Mouse (Mus musculus) macrophage (primary cell): ENCODE data around the gene Gm21992. TPM values are rescaled to one million over a fixed set of nuclear protein-coding genes. Genes with fewer than 3 reads are reported as not detected.

ENCODE experiments used
- H3K27ac ChIP-seq: fragments of 350-480 bp; formaldehyde crosslinking; 2 replicates; pipeline ENCODE4 v1.9.0; 2021
- H3K36me3 ChIP-seq: fragments of 350-480 bp; formaldehyde crosslinking; 2 replicates; pipeline ENCODE4 v1.9.0; 2021; ENCODE audit errors: inconsistent target
- H3K4me3 ChIP-seq: fragments of 350-480 bp; formaldehyde crosslinking; 2 replicates; pipeline ENCODE4 v1.9.0; 2021; ENCODE audit errors: inconsistent target
- H3K79me2 ChIP-seq: fragments of 350-480 bp; formaldehyde crosslinking; 2 replicates; pipeline ENCODE4 v1.9.0; 2021; ENCODE audit errors: inconsistent target
- WGBS: methylation state at CpG from one replicate; pipeline ENCODE4 v1.1.7; 2026; ENCODE audit warnings: inconsistent platforms; ENCODE audit not compliant: missing documents; 5-methylcytosine and 5-hydroxymethylcytosine counted together
- polyA plus RNA-seq: library from polyadenylated mRNA; stranded (reverse); fragments of 250-400 nt; gene quantifications from 3 replicates; pipeline ENCODE4 v1.2.4, GENCODE M21; 2018; ENCODE audit warnings: inconsistent platforms

Gm21992 gene
- polyA plus RNA-seq, 1 experiment from 2014 or later = 1.3 TPM

GRCm38 (mm10) chr19:4698205-4698677 lies 113.2 kb downstream of the Gm21992 start, which contains the start of gene Gm960:
Gm960 (minus strand) TSS chr19:4698668.
- WGBS = 6% methylated on average over 40 of the region's 40 CpGs
- no peaks in the 10 kb centered on the region for H3K79me2 ChIP-seq
- no peaks in the 10 kb centered on the region for H3K36me3 ChIP-seq
- H3K4me3 ChIP-seq = no peak within 1 kb of the TSS
- no peak within 1 kb of the TSS for H3K27ac ChIP-seq

- Histone ChIP-seq H3K4me3 (no peak overlapping the region), H3K27ac (no peak overlapping the region), H3K79me2 (no peaks in the 10 kb centered on the region), H3K36me3 (no peaks in the 10 kb centered on the region)
- WGBS = 77% methylated on average over 9 of the region's 9 CpGs
These were observed 113.7 kb downstream of the Gm21992 start for GRCm38 (mm10) chr19:4697721-4698120.

- Histone ChIP-seq H3K36me3 (no peaks in the 10 kb centered on the region), H3K27ac (no peak overlapping the region), H3K79me2 (no peaks in the 10 kb centered on the region), H3K4me3 (no peak overlapping the region)
- WGBS = 95% methylated on average over 3 of the region's 3 CpGs
These were observed 114.3 kb downstream of the Gm21992 start for GRCm38 (mm10) chr19:4697121-4697520.

GRCm38 (mm10) chr19:4694346-4694745 lies 117.1 kb downstream of the Gm21992 start:
- Histone ChIP-seq H3K27ac (no peak overlapping the region), H3K79me2 (no peaks in the 10 kb centered on the region), H3K36me3 (no peaks in the 10 kb centered on the region), H3K4me3 (no peak overlapping the region)
- WGBS = 77% methylated on average over 3 of the region's 3 CpGs

Other genes with a start within 250 kb of the Gm21992 start
- gene Lrfn4, start 195.9 kb downstream of the Gm21992 start, polyA plus RNA-seq = 0.61 to 2.0 TPM (median 1.0 TPM) in 3 replicates
- gene Rce1, start 186.0 kb downstream of the Gm21992 start, polyA plus RNA-seq = 11.3 to 29.4 TPM (median 20.2 TPM) in 3 replicates
- gene Gm960, start 112.9 kb downstream of the Gm21992 start, polyA plus RNA-seq = not detected in 3 replicates
- 0.05 to 0.11 TPM (median 0.10 TPM) in 3 replicates for gene Sptbn2, start 100.4 kb downstream of the Gm21992 start, polyA plus RNA-seq
- gene Rbm4b, start 55.1 kb downstream of the Gm21992 start, polyA plus RNA-seq = 5.4 to 7.3 TPM (median 5.9 TPM) in 3 replicates
- 12.7 to 21.9 TPM (median 16.4 TPM) in 3 replicates for gene Rbm4, start 17.7 kb downstream of the Gm21992 start, polyA plus RNA-seq
- 10.2 to 18.9 TPM (median 15.8 TPM) in 3 replicates for gene Rbm14, start within 50 bp of the Gm21992 start, polyA plus RNA-seq
- gene Ccs, start 27.7 kb upstream of the Gm21992 start, polyA plus RNA-seq = 17.8 to 37.0 TPM (median 27.6 TPM) in 3 replicates
- 0.07 to 0.10 TPM in 2 of 3 replicates, not detected in the other for gene Ccdc87, start 27.8 kb upstream of the Gm21992 start, polyA plus RNA-seq
- gene Ctsf, start 43.5 kb upstream of the Gm21992 start, polyA plus RNA-seq = 5.4 to 22.4 TPM (median 9.6 TPM) in 3 replicates
- gene Actn3, start 66.3 kb upstream of the Gm21992 start, polyA plus RNA-seq = not detected in 3 replicates
- 13.7 to 17.2 TPM (median 17.1 TPM) in 3 replicates for gene Zdhhc24, start 67.1 kb upstream of the Gm21992 start, polyA plus RNA-seq
- gene Bbs1, start 95.0 kb upstream of the Gm21992 start, polyA plus RNA-seq = 0.58 to 1.1 TPM (median 1.0 TPM) in 3 replicates
- gene Dpp3, start 116.7 kb upstream of the Gm21992 start, polyA plus RNA-seq = 28.6 to 57.3 TPM (median 47.9 TPM) in 3 replicates
- 0.82 to 2.1 TPM (median 1.7 TPM) in 3 replicates for gene Peli3, start 131.5 kb upstream of the Gm21992 start, polyA plus RNA-seq
- gene Mrpl11, start 150.5 kb upstream of the Gm21992 start, polyA plus RNA-seq = 30.6 to 71.3 TPM (median 40.0 TPM) in 3 replicates
- gene Npas4, start 178.7 kb upstream of the Gm21992 start, polyA plus RNA-seq = 0.11 to 0.41 TPM (median 0.32 TPM) in 3 replicates
- gene Slc29a2, start 212.2 kb upstream of the Gm21992 start, polyA plus RNA-seq = 0.75 to 2.2 TPM (median 0.76 TPM) in 3 replicates
- 12.6 to 23.0 TPM (median 17.7 TPM) in 3 replicates for gene B4gat1, start 227.2 kb upstream of the Gm21992 start, polyA plus RNA-seq
- 0.76 to 2.0 TPM (median 0.80 TPM) in 3 replicates for gene AC124502.3, start 227.3 kb upstream of the Gm21992 start, polyA plus RNA-seq
- 61.2 to 78.9 TPM (median 63.9 TPM) in 3 replicates for gene Brms1, start 229.7 kb upstream of the Gm21992 start, polyA plus RNA-seq
- gene Rin1, start 238.9 kb upstream of the Gm21992 start, polyA plus RNA-seq = 0.08 to 0.37 TPM (median 0.11 TPM) in 3 replicates